Mouse (Mus musculus): ENCODE measurements around the gene Inafm1.

DNA sequence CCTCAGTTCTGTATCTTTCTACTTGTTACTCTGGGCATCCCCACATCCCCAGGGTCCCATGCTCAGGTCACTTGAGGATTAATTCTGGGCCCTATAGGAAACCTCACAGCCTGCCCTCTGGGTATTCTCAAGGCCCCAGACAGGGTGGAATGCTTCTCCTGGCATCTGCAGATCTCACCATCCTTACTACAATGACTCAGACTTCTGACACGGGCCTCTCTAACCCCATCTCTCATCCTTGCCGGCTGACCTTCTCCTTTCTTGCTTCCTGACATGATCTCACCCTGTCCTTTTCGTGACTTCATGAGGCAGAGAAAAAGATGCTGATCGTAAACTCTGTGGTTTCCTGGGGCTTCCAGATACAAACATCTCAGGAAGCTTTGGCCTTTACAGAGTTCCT lies 19.2 kb downstream of the Inafm1 start:
- TF ChIP-seq POLR2A (IDR thresholded peaks at IDR 0.05; ENCODE audit: borderline replicate concordance, control insufficient read depth, low read depth, low read length) (no peak), CTCF (IDR thresholded peaks at IDR 0.05; ENCODE audit: control insufficient read depth, insufficient read depth, low read length) (no peak)
